Mouse (Mus musculus) bone marrow macrophage, adult 2 months (primary cell): ENCODE results near the gene Pus10.

Source experiments
- CTCF ChIP-seq: IDR thresholded peaks from 2 replicates; pipeline ENCODE4 v1.5.1; 2012; ENCODE audit warnings: low read depth, mild to moderate bottlenecking, low read length, moderate library complexity
- POLR2A ChIP-seq: IDR thresholded peaks from 2 replicates; pipeline ENCODE4 v1.6.1; 2012; ENCODE audit warnings: mild to moderate bottlenecking, low read depth, low read length, borderline replicate concordance

DNA sequence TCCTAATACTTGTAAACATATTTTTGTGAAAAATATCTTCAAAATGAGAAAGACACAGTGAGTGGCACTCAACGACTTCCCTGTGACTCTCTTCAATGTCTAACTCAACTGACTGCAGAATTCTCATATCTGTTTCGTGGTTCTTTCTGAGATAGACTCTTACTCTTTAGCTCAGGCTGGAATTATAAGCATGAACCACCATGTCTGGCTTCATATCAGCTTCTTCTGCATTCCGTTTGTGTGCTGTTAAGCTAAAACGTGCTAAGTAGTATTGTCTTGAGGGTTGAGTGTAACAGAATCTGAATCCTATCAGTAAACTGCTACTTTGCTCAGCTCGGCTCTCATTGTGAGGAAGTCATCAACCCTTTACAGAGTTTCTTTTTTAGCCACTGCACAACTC is 46.5 kb upstream of the Pus10 start:
- TF ChIP-seq CTCF (no peak), POLR2A (no peak)
